Mouse (Mus musculus) heart, adult 2 months (tissue): ENCODE measurements at regions not wholly inside any gene's neighbourhood (a gene's known extent, or its start where the extent isn't known, plus 50 kb on each side); places are given as distances from the start of the nearest gene placed in this dataset.

ENCODE experiments used
- CTCF ChIP-seq: fragments of 200-600 bp; IDR thresholded peaks from 2 replicates; pipeline ENCODE4 v1.8.1; 2022; ENCODE audit warnings: antibody characterized with exemption, mild to moderate bottlenecking, moderate library complexity
- EP300 ChIP-seq: fragments of 200-500 bp; IDR thresholded peaks from 2 replicates; pipeline ENCODE4 v1.6.1; 2011; ENCODE audit warnings: low read depth, low read length, control low read depth; ENCODE audit not compliant: insufficient read depth
- POLR2A ChIP-seq: fragments of 200-500 bp; IDR thresholded peaks from 2 replicates; pipeline ENCODE4 v1.6.1; 2011; ENCODE audit warnings: mild to moderate bottlenecking, low read depth, low read length, control low read depth; ENCODE audit not compliant: insufficient read depth

- TF ChIP-seq EP300 (no peak), POLR2A (no peak), CTCF (no peak)
Observed at GRCm38 (mm10) chr4:56681121-56681520, 58.7 kb upstream of the Gm26657 start.
